Mouse (Mus musculus) ES-E14 (cell line): ENCODE results near the gene Cdyl. TPM values are rescaled to one million over a fixed set of nuclear protein-coding genes. Genes with fewer than 3 reads are reported as not detected.

Experiments
- DNase-seq: peaks from one replicate; pipeline ENCODE4 v3.0.0-alpha.2; 2013; ENCODE audit warnings: low read depth, low spot score
- H3K27ac ChIP-seq: 2 replicates; pipeline ENCODE4 v1.5.1; 2012; ENCODE audit warnings: low read depth, mild to moderate bottlenecking, low read length, moderate library complexity, mixed read lengths; ENCODE audit not compliant: poor library complexity, insufficient read depth, severe bottlenecking
- H3K36me3 ChIP-seq: 2 replicates; pipeline ENCODE4 v1.6.1; 2012; ENCODE audit warnings: mild to moderate bottlenecking, low read length, moderate library complexity, mixed read lengths; ENCODE audit not compliant: control insufficient read depth, poor library complexity, insufficient read depth, severe bottlenecking
- H3K4me1 ChIP-seq, 2 experiments: fragments of 150-350 bp in 1 of 2; sonication (generic) in 1 of 2; 2 replicates each; pipeline ENCODE4 v1.6.1; 2012; ENCODE audit warnings: low read length in 2 of 2, mild to moderate bottlenecking in 1 of 2, mixed read lengths in 1 of 2; ENCODE audit not compliant: control insufficient read depth in 2 of 2, insufficient read depth in 2 of 2, poor library complexity in 1 of 2
- H3K4me3 ChIP-seq, 2 experiments: fragments of 150-350 bp in 1 of 2; sonication (generic) in 1 of 2; 2 replicates each; pipeline ENCODE4 v1.5.1; 2012; ENCODE audit warnings: low read length in 2 of 2, low read depth in 1 of 2, mild to moderate bottlenecking in 1 of 2, mixed read lengths in 1 of 2; ENCODE audit not compliant: insufficient read depth in 1 of 2, poor library complexity in 1 of 2, severe bottlenecking in 1 of 2
- H3K9ac ChIP-seq: 2 replicates; pipeline ENCODE4 v1.6.1; 2012; ENCODE audit warnings: low read depth, mild to moderate bottlenecking, low read length, mixed read lengths; ENCODE audit not compliant: poor library complexity, insufficient read depth, severe bottlenecking
- H3K9me3 ChIP-seq: fragments of 150-350 bp; sonication (generic); 2 replicates; pipeline ENCODE4 v1.6.1; 2012; ENCODE audit warnings: low read depth, mild to moderate bottlenecking, low read length; ENCODE audit not compliant: control insufficient read depth, insufficient read depth
- CHD2 ChIP-seq: IDR thresholded peaks from 2 replicates; pipeline ENCODE4 v1.6.1; 2014; ENCODE audit warnings: mild to moderate bottlenecking, low read depth, low read length, inconsistent platforms
- HCFC1 ChIP-seq: IDR thresholded peaks from 2 replicates; pipeline ENCODE4 v1.6.1; 2012; ENCODE audit warnings: low read length, inconsistent platforms, borderline replicate concordance; ENCODE audit not compliant: insufficient read depth
- MAFK ChIP-seq: IDR thresholded peaks from 2 replicates; pipeline ENCODE4 v1.6.1; 2014; ENCODE audit warnings: mild to moderate bottlenecking, low read depth, low read length, inconsistent platforms; ENCODE audit not compliant: insufficient read depth
- ZC3H11A ChIP-seq: IDR thresholded peaks from 2 replicates; pipeline ENCODE4 v1.6.1; 2012; ENCODE audit warnings: low read depth, mild to moderate bottlenecking, inconsistent platforms, low read length, borderline replicate concordance
- ZNF384 ChIP-seq: IDR thresholded peaks from 2 replicates; pipeline ENCODE4 v1.6.1; 2012; ENCODE audit warnings: low read depth, low read length, inconsistent platforms
- in situ Hi-C, 2 experiments: fragments of 600-800 bp; cut with MboI; formaldehyde crosslinking; loops; one replicate each; pipeline ENCODE4 v1.15.1; 2025; ENCODE audit warnings: low sequenced_read_pairs in 2 of 2, inconsistent platforms in 1 of 2; ENCODE audit not compliant: unreplicated experiment in 2 of 2
- total RNA-seq: library from RNA; depleted of rRNA; stranded (reverse); fragments of 300-350 nt; gene quantifications from 2 replicates; pipeline ENCODE4 v1.2.3, GENCODE M21; 2012; rRNA removed

Gene Cdyl
- total RNA-seq: 20.3 and 20.9 TPM in 2 replicates

DNA sequence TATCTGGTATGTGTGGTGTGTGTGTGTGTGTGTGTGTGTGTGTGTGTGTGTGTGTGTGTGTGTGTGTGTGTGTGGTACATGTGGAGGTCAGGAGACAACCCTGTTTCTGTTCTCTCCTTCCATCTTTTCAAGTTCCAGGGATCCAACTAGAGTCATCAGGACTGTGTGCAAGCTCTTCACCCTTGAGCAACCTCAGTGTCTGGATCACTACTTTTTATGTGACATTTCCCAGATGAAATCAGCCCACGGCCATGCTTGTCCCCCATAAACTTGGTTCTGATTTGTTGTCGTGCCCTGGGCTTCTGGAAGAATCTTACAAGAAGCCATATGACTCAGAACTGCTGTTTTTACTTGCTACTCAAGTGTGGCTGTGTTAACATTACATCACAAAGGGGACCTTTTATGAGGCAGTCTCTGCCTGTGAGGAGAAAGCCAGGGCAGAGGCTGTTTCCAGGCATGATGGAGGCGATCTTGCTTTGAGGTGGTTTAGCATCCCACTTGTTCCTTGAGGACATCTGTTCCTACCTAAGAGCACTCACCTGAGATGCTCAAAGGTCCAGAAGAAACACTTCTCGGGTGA, at the start of gene Cdyl:
Gene Cdyl, plus strand, starts transcription at position 428 of the 580 bp plus-strand sequence.
- Histone ChIP-seq H3K4me1 (no peaks in the 10 kb centered on the region), H3K4me3 (no peak within 1 kb of the TSS), H3K9ac (no peak within 1 kb of the TSS), H3K36me3 (no peaks in the 10 kb centered on the region), H3K27ac (no peak within 1 kb of the TSS), H3K9me3 (no peaks in the 10 kb centered on the region)
- in situ Hi-C loops: no loop called here
- no peak for TF ChIP-seq ZNF384
- no peak for TF ChIP-seq MAFK
- no peak for TF ChIP-seq HCFC1
- DNase-seq: no peak

GRCm38 (mm10) chr13:35610718-35611117, 48.9 kb upstream of the Cdyl start:
- H3K4me1 ChIP-seq: no peaks in the 10 kb centered on the region
- H3K4me3 ChIP-seq: no peak overlapping the region
- no peak for TF ChIP-seq MAFK
- no peak for TF ChIP-seq CHD2
- TF ChIP-seq HCFC1: no peak
- TF ChIP-seq ZC3H11A: no peak
- no peak for TF ChIP-seq ZNF384
- no peak overlapping the region for H3K27ac ChIP-seq
- no peaks in the 10 kb centered on the region; the same call in 1 of the 2 replicates for H3K9me3 ChIP-seq
- no peak overlapping the region for H3K9ac ChIP-seq
- in situ Hi-C loops: no loop called here
- H3K36me3 ChIP-seq: no peaks in the 10 kb centered on the region
- no peak for DNase-seq

DNA sequence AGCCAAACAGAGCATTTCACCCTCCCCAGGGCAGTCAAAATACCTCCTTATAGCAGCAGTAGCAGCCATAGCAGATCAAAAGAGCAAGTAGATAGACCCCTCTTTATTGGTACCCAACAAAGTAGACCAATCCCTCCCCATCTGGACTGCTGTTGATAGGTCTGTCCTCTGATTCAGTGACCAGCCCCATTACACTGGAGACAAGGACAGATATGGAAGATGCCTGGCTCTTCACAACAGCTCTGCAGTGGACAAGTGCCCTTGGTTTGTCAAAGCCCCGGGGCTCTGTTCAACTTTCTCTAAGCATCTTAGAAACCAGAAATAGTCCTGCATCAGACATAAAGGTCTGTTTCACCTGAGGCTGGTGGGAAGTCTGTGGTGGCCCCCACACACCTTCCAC, 47.1 kb upstream of the Cdyl start:
- TF ChIP-seq ZNF384: no peak
- TF ChIP-seq CHD2: no peak
- no peak for TF ChIP-seq ZC3H11A
- no peak for TF ChIP-seq HCFC1
- no peak for TF ChIP-seq MAFK
- no peak overlapping the region for H3K9ac ChIP-seq
- H3K36me3 ChIP-seq: no peaks in the 10 kb centered on the region
- no peak overlapping the region for H3K27ac ChIP-seq
- no peak for DNase-seq
- H3K4me1 ChIP-seq: no peaks in the 10 kb centered on the region
- no peaks in the 10 kb centered on the region; the same call in 1 of the 2 replicates for H3K9me3 ChIP-seq
- no peak overlapping the region for H3K4me3 ChIP-seq
- in situ Hi-C loops: no loop called here

DNA sequence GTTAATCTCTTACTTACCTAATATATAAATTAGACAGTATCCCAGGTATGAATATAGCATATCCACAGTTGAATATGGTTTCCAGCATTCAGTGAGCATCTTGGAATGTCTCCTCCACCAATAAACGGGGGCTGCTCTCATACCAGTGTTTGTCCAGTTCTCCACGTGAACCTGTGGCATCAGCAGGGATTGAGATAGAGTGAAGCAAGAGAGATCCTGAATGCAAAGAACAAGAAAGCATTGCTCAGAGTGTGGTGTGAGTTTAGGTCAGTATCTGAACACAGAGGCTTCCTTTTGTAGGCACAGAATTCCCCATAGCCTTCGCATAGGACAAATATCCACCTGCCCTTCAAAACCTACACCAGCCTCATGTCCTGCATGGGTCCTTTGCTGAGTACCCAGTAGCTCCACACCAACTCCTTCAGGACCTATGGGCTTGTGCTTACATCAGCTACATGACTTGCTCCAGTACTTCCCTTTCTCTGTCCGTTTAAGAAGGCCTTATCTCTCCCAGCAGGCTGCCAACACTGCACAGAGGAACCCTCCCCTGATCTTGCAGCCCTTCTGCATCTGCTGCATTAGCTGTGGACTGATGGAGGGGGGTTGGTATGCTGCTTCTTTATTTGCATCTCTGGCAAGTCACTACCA, 44.7 kb upstream of the Cdyl start:
- no peak for TF ChIP-seq ZC3H11A
- no peak for TF ChIP-seq CHD2
- TF ChIP-seq ZNF384: no peak
- no peak for TF ChIP-seq HCFC1
- TF ChIP-seq MAFK: no peak
- Histone ChIP-seq H3K4me1 (no peaks in the 10 kb centered on the region), H3K4me3 (no peak overlapping the region), H3K36me3 (no peaks in the 10 kb centered on the region), H3K27ac (no peak overlapping the region), H3K9ac (no peak overlapping the region), H3K9me3 (no peaks in the 10 kb centered on the region)
- DNase-seq: no peak
- in situ Hi-C loops: no loop called here

- in situ Hi-C loops: no loop called here
- TF ChIP-seq CHD2: no peak
- no peak for TF ChIP-seq ZNF384
- TF ChIP-seq MAFK: no peak
- no peak for TF ChIP-seq ZC3H11A
- no peak for TF ChIP-seq HCFC1
- H3K27ac ChIP-seq: no peak overlapping the region
- H3K9ac ChIP-seq: no peak overlapping the region
- H3K9me3 ChIP-seq: no peaks in the 10 kb centered on the region
- no peaks in the 10 kb centered on the region for H3K4me1 ChIP-seq
- no peaks in the 10 kb centered on the region for H3K36me3 ChIP-seq
- no peak overlapping the region for H3K4me3 ChIP-seq
- no peak for DNase-seq
Measured at GRCm38 (mm10) chr13:35616524-35617099, 43.0 kb upstream of the Cdyl start.
